Mouse (Mus musculus): ENCODE measurements around the gene Ina. TPM values are rescaled to one million over a fixed set of nuclear protein-coding genes. Genes with fewer than 3 reads are reported as not detected.
A peak's percentile ranks its signal among the peaks of the same experiment; 100 is the strongest.

Ina gene
- polyA plus RNA-seq, 1 experiment from 2014 or later: 295 TPM

- peak overlapping the region; percentile 13 for H3K27ac ChIP-seq (ENCODE audit: low read length)
- WGBS: 0% methylated on average over 3 of the region's 3 CpGs
Observed at GRCm38 (mm10) chr19:47017831-47018230, 3.3 kb downstream of the Ina start.

GRCm38 (mm10) chr19:47018330-47018729, 3.8 kb downstream of the Ina start:
- Histone ChIP-seq H3K4me2 (ENCODE audit: low read length) (peak overlapping the region; percentile 60), H3K36me3 (ENCODE audit: control insufficient read depth, insufficient read depth) (peaks cover 25% of the 10 kb centered on the region), H3K4me3 (replicated peaks; ENCODE audit: low read length) (peak overlapping the region; percentile 46), H3K27ac (ENCODE audit: low read length) (peak overlapping the region; percentile 13), H3K9me3 (ENCODE audit: control insufficient read depth, low read length) (no peaks in the 10 kb centered on the region), H3K27me3 (replicated peaks; ENCODE audit: control insufficient read depth, insufficient read depth, low read length) (peaks cover 7% of the 10 kb centered on the region; the same call in 1 of the 2 replicates), H3K4me1 (replicated peaks; ENCODE audit: control insufficient read depth, insufficient read depth, low read length) (peaks cover 20% of the 10 kb centered on the region), H3K9ac (replicated peaks; ENCODE audit: low read depth, low read length) (peak overlapping the region; percentile 59)
- WGBS: 13% methylated on average over 2 of the region's 2 CpGs
- no peak for ATAC-seq

More at GRCm38 (mm10) chr19:47017831-47018230, 3.3 kb downstream of the Ina start:
- Histone ChIP-seq H3K36me3 (ENCODE audit: control insufficient read depth, insufficient read depth) (peaks cover 20% of the 10 kb centered on the region), H3K9ac (replicated peaks; ENCODE audit: low read depth, low read length) (peak overlapping the region; percentile 59), H3K9me3 (ENCODE audit: control insufficient read depth, low read length) (no peaks in the 10 kb centered on the region), H3K4me2 (ENCODE audit: low read length) (peak overlapping the region; percentile 60), H3K4me3 (replicated peaks; ENCODE audit: low read length) (peak overlapping the region; percentile 46), H3K27me3 (replicated peaks; ENCODE audit: control insufficient read depth, insufficient read depth, low read length) (peaks cover 9% of the 10 kb centered on the region), H3K4me1 (replicated peaks; ENCODE audit: control insufficient read depth, insufficient read depth, low read length) (peaks cover 22% of the 10 kb centered on the region)
- ATAC-seq: no peak

GRCm38 (mm10) chr19:47019326-47019725, 4.8 kb downstream of the Ina start:
- 13% methylated on average over 6 of the region's 6 CpGs for WGBS
- ATAC-seq: no peak

GRCm38 (mm10) chr19:47022709-47023108, 8.2 kb downstream of the Ina start:
- Histone ChIP-seq H3K4me3 (replicated peaks; ENCODE audit: low read length) (no peak overlapping the region), H3K27ac (ENCODE audit: low read length) (no peak overlapping the region), H3K4me2 (ENCODE audit: low read length) (no peak overlapping the region), H3K36me3 (ENCODE audit: control insufficient read depth, insufficient read depth) (peaks cover 47% of the 10 kb centered on the region), H3K9me3 (ENCODE audit: control insufficient read depth, low read length) (no peaks in the 10 kb centered on the region), H3K4me1 (replicated peaks; ENCODE audit: control insufficient read depth, insufficient read depth, low read length) (peaks cover 17% of the 10 kb centered on the region), H3K9ac (replicated peaks; ENCODE audit: low read depth, low read length) (no peak overlapping the region), H3K27me3 (replicated peaks; ENCODE audit: control insufficient read depth, insufficient read depth, low read length) (peaks cover 1% of the 10 kb centered on the region; the same call in 1 of the 2 replicates)
- 82% methylated on average over 4 of the region's 4 CpGs for WGBS
- ATAC-seq: no peak

More at GRCm38 (mm10) chr19:47019326-47019725, 4.8 kb downstream of the Ina start:
- peak overlapping the region; percentile 46 for H3K4me3 ChIP-seq (replicated peaks; ENCODE audit: low read length)
- H3K9ac ChIP-seq (replicated peaks; ENCODE audit: low read depth, low read length): peak overlapping the region; percentile 41
- H3K4me2 ChIP-seq (ENCODE audit: low read length): peak overlapping the region; percentile 60
- no peak overlapping the region for H3K27ac ChIP-seq (ENCODE audit: low read length)
- H3K36me3 ChIP-seq (ENCODE audit: control insufficient read depth, insufficient read depth): peaks cover 33% of the 10 kb centered on the region
- no peaks in the 10 kb centered on the region for H3K9me3 ChIP-seq (ENCODE audit: control insufficient read depth, low read length)
- H3K27me3 ChIP-seq (replicated peaks; ENCODE audit: control insufficient read depth, insufficient read depth, low read length): peaks cover 7% of the 10 kb centered on the region; the same call in 1 of the 2 replicates
- peaks cover 20% of the 10 kb centered on the region for H3K4me1 ChIP-seq (replicated peaks; ENCODE audit: control insufficient read depth, insufficient read depth, low read length)

- no peaks in the 10 kb centered on the region for H3K27me3 ChIP-seq (replicated peaks; ENCODE audit: control insufficient read depth, insufficient read depth, low read length)
- H3K4me1 ChIP-seq (replicated peaks; ENCODE audit: control insufficient read depth, insufficient read depth, low read length): peaks cover 13% of the 10 kb centered on the region
- H3K4me2 ChIP-seq (ENCODE audit: low read length): no peak overlapping the region
- H3K9me3 ChIP-seq (ENCODE audit: control insufficient read depth, low read length): no peaks in the 10 kb centered on the region
- H3K4me3 ChIP-seq (replicated peaks; ENCODE audit: low read length): no peak overlapping the region
- no peak for ATAC-seq
- H3K9ac ChIP-seq (replicated peaks; ENCODE audit: low read depth, low read length): no peak overlapping the region
- no peak overlapping the region for H3K27ac ChIP-seq (ENCODE audit: low read length)
- peaks cover 47% of the 10 kb centered on the region for H3K36me3 ChIP-seq (ENCODE audit: control insufficient read depth, insufficient read depth)
- WGBS: 89% methylated on average over 13 of the region's 13 CpGs
Observed at GRCm38 (mm10) chr19:47023546-47023945, 9.0 kb downstream of the Ina start.

GRCm38 (mm10) chr19:47024954-47025353, 10.5 kb downstream of the Ina start:
- no peak for ATAC-seq
- 87% methylated on average over 10 of the region's 10 CpGs for WGBS
- Histone ChIP-seq H3K27ac (ENCODE audit: low read length) (no peak overlapping the region), H3K4me1 (replicated peaks; ENCODE audit: control insufficient read depth, insufficient read depth, low read length) (peaks cover 3% of the 10 kb centered on the region), H3K27me3 (replicated peaks; ENCODE audit: control insufficient read depth, insufficient read depth, low read length) (no peaks in the 10 kb centered on the region), H3K36me3 (ENCODE audit: control insufficient read depth, insufficient read depth) (peaks cover 46% of the 10 kb centered on the region), H3K9me3 (ENCODE audit: control insufficient read depth, low read length) (no peaks in the 10 kb centered on the region), H3K4me2 (ENCODE audit: low read length) (no peak overlapping the region), H3K9ac (replicated peaks; ENCODE audit: low read depth, low read length) (no peak overlapping the region), H3K4me3 (replicated peaks; ENCODE audit: low read length) (no peak overlapping the region)

- Histone ChIP-seq H3K27me3 (replicated peaks; ENCODE audit: control insufficient read depth, insufficient read depth, low read length) (no peaks in the 10 kb centered on the region), H3K4me2 (ENCODE audit: low read length) (no peak overlapping the region), H3K27ac (ENCODE audit: low read length) (no peak overlapping the region), H3K9me3 (ENCODE audit: control insufficient read depth, low read length) (no peaks in the 10 kb centered on the region), H3K36me3 (ENCODE audit: control insufficient read depth, insufficient read depth) (peaks cover 38% of the 10 kb centered on the region), H3K9ac (replicated peaks; ENCODE audit: low read depth, low read length) (no peak overlapping the region), H3K4me3 (replicated peaks; ENCODE audit: low read length) (no peak overlapping the region), H3K4me1 (replicated peaks; ENCODE audit: control insufficient read depth, insufficient read depth, low read length) (no peaks in the 10 kb centered on the region)
- 85% methylated on average over 4 of the region's 4 CpGs for WGBS
- ATAC-seq: no peak
Observed at GRCm38 (mm10) chr19:47026513-47026912, 12.0 kb downstream of the Ina start.

- no peaks in the 10 kb centered on the region for H3K9me3 ChIP-seq (ENCODE audit: control insufficient read depth, low read length)
- WGBS: 70% methylated on average over 9 of the region's 9 CpGs
- no peak overlapping the region for H3K27ac ChIP-seq (ENCODE audit: low read length)
Observed at GRCm38 (mm10) chr19:47029796-47030195, 15.3 kb downstream of the Ina start.

GRCm38 (mm10) chr19:47031770-47032169, 17.3 kb downstream of the Ina start:
- Histone ChIP-seq H3K27me3 (replicated peaks; ENCODE audit: control insufficient read depth, insufficient read depth, low read length) (no peaks in the 10 kb centered on the region), H3K4me3 (replicated peaks; ENCODE audit: low read length) (no peak overlapping the region), H3K27ac (ENCODE audit: low read length) (no peak overlapping the region; the same call in 1 of the 2 replicates), H3K4me2 (ENCODE audit: low read length) (no peak overlapping the region), H3K4me1 (replicated peaks; ENCODE audit: control insufficient read depth, insufficient read depth, low read length) (no peaks in the 10 kb centered on the region), H3K9ac (replicated peaks; ENCODE audit: low read depth, low read length) (no peak overlapping the region), H3K36me3 (ENCODE audit: control insufficient read depth, insufficient read depth) (peaks cover 8% of the 10 kb centered on the region; the same call in 1 of the 2 replicates), H3K9me3 (ENCODE audit: control insufficient read depth, low read length) (no peaks in the 10 kb centered on the region)
- ATAC-seq: no peak
- WGBS: 74% methylated on average over 6 of the region's 6 CpGs

More at GRCm38 (mm10) chr19:47029796-47030195, 15.3 kb downstream of the Ina start:
- Histone ChIP-seq H3K36me3 (ENCODE audit: control insufficient read depth, insufficient read depth) (peaks cover 17% of the 10 kb centered on the region), H3K4me2 (ENCODE audit: low read length) (no peak overlapping the region), H3K4me1 (replicated peaks; ENCODE audit: control insufficient read depth, insufficient read depth, low read length) (no peaks in the 10 kb centered on the region), H3K4me3 (replicated peaks; ENCODE audit: low read length) (no peak overlapping the region), H3K9ac (replicated peaks; ENCODE audit: low read depth, low read length) (no peak overlapping the region), H3K27me3 (replicated peaks; ENCODE audit: control insufficient read depth, insufficient read depth, low read length) (no peaks in the 10 kb centered on the region)
- no peak for ATAC-seq

GRCm38 (mm10) chr19:47034916-47035315, 20.4 kb downstream of the Ina start:
- H3K4me1 ChIP-seq (replicated peaks; ENCODE audit: control insufficient read depth, insufficient read depth, low read length): no peaks in the 10 kb centered on the region
- WGBS: 85% methylated on average over 4 of the region's 4 CpGs
- H3K9me3 ChIP-seq (ENCODE audit: control insufficient read depth, low read length): no peaks in the 10 kb centered on the region
- H3K36me3 ChIP-seq (ENCODE audit: control insufficient read depth, insufficient read depth): peaks cover 31% of the 10 kb centered on the region
- no peak overlapping the region for H3K27ac ChIP-seq (ENCODE audit: low read length)
- H3K4me2 ChIP-seq (ENCODE audit: low read length): no peak overlapping the region
- H3K4me3 ChIP-seq (replicated peaks; ENCODE audit: low read length): no peak overlapping the region
- no peak for ATAC-seq
- no peak overlapping the region for H3K9ac ChIP-seq (replicated peaks; ENCODE audit: low read depth, low read length)
- no peaks in the 10 kb centered on the region for H3K27me3 ChIP-seq (replicated peaks; ENCODE audit: control insufficient read depth, insufficient read depth, low read length)

All from forebrain, embryonic 16.5 days (tissue).